13 mouse cellular contexts compared by ENCODE assay signal in genomic region chr7:128861376-128861775, GRCm38 (mm10).
"Had no signal": no experiment of that assay in that cellular context is flagged by ENCODE, and none has a peak within 500 bp of the region (broad histone marks: within the 10 kb centered on the region; RNA-seq: fewer than 3 reads in every experiment).

No protein-coding gene starts in this region.

- DNase-seq: right cerebral cortex, postnatal 14 days; right cerebral cortex, postnatal 25 days; spleen, adult 18-20 months; thymus, adult 18-20 months; thymus, adult 2 months; thymus, postnatal 14 days; thymus, postnatal 25 days; thymus, postnatal 36 days; thymus, postnatal 4 days had no signal

- H3K36me3 ChIP-seq: neural tube, embryonic 13.5 days; neural tube, embryonic 15.5 days; stomach, embryonic 15.5 days had no signal

- H3K4me3 ChIP-seq: neural tube, embryonic 13.5 days; neural tube, embryonic 15.5 days; stomach, embryonic 15.5 days had no signal

- H3K4me1 ChIP-seq: neural tube, embryonic 15.5 days; stomach, embryonic 15.5 days had no signal

- H3K9me3 ChIP-seq: neural tube, embryonic 13.5 days; neural tube, embryonic 15.5 days; stomach, embryonic 15.5 days had no signal

- H3K27me3 ChIP-seq: neural tube, embryonic 13.5 days; neural tube, embryonic 15.5 days; stomach, embryonic 15.5 days had no signal

- H3K27ac ChIP-seq: neural tube, embryonic 13.5 days; neural tube, embryonic 15.5 days; stomach, embryonic 15.5 days; stomach, postnatal 0 days had no signal
